Mouse (Mus musculus): ENCODE measurements around the gene Nav3. TPM values are rescaled to one million over a fixed set of nuclear protein-coding genes. Genes with fewer than 3 reads are reported as not detected.
A peak's percentile ranks its signal among the peaks of the same experiment; 100 is the strongest.
"Not testable (repeated sequence)": the region's sequence is repeated elsewhere in the genome, so short reads cannot be mapped to it uniquely, and the experiment has no call there.

Nav3 gene
- polyA plus RNA-seq, 1 experiment from 2014 or later: 10.7 TPM

GRCm38 (mm10) chr10:110402950-110403349, 53.1 kb downstream of the Nav3 start:
- Histone ChIP-seq H3K4me1 (ENCODE audit: control insufficient read depth, insufficient read depth, low read length) (no peaks in the 10 kb centered on the region), H3K9me3 (ENCODE audit: control insufficient read depth, low read length) (no peaks in the 10 kb centered on the region), H3K4me2 (ENCODE audit: low read depth, low read length) (no peak overlapping the region), H3K4me3 (ENCODE audit: low read depth, low read length) (no peak overlapping the region), H3K27ac (replicated peaks; ENCODE audit: low read depth, low read length) (no peak overlapping the region), H3K27me3 (replicated peaks; ENCODE audit: control insufficient read depth, insufficient read depth, low read length) (no peaks in the 10 kb centered on the region), H3K36me3 (ENCODE audit: control insufficient read depth, insufficient read depth, low read length) (no peaks in the 10 kb centered on the region), H3K9ac (ENCODE audit: low read depth, low read length) (no peak overlapping the region)
- WGBS: 85% methylated on average over 2 of the region's 2 CpGs
- ATAC-seq (ENCODE audit: low read depth) (no peak), DNase-seq (ENCODE audit: low spot score) (no peak)

- H3K9ac ChIP-seq (ENCODE audit: low read depth, low read length): no peak overlapping the region
- H3K27ac ChIP-seq (replicated peaks; ENCODE audit: low read depth, low read length): no peak overlapping the region
- ATAC-seq (ENCODE audit: low read depth) (no peak), DNase-seq (ENCODE audit: low spot score) (no peak)
- H3K4me1 ChIP-seq (ENCODE audit: control insufficient read depth, insufficient read depth, low read length): no peaks in the 10 kb centered on the region
- 88% methylated on average over 6 of the region's 6 CpGs for WGBS
- H3K27me3 ChIP-seq (replicated peaks; ENCODE audit: control insufficient read depth, insufficient read depth, low read length): no peaks in the 10 kb centered on the region
- H3K4me2 ChIP-seq (ENCODE audit: low read depth, low read length): no peak overlapping the region
- H3K4me3 ChIP-seq (ENCODE audit: low read depth, low read length): no peak overlapping the region
- H3K36me3 ChIP-seq (ENCODE audit: control insufficient read depth, insufficient read depth, low read length): no peaks in the 10 kb centered on the region
- H3K9me3 ChIP-seq (ENCODE audit: control insufficient read depth, low read length): no peaks in the 10 kb centered on the region
Observed at GRCm38 (mm10) chr10:110400642-110401041, 55.4 kb downstream of the Nav3 start.

DNA sequence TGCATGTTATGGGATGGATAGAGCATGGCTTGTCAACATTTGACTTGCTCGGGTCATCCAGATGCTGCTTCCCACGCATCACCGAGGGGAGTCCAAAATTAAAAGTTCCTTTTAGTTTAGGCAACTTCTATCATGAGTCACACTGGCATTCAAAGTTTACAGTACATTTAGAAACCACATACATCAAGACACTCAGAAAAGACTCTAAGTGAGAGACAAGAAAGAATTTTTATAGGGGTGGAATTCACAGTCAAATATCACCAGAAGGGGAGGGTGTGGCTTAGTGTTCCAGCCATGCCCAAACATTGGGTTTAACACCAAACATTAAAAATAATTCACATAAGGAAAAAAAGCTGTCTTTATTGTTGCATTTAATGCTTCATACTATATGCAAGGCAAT, 57.4 kb downstream of the Nav3 start:
- H3K9me3 ChIP-seq (ENCODE audit: control insufficient read depth, low read length): no peaks in the 10 kb centered on the region
- no peak for ATAC-seq (ENCODE audit: low read depth)
- WGBS: 82% methylated on average over 3 of the region's 3 CpGs
- H3K27ac ChIP-seq (replicated peaks; ENCODE audit: low read depth, low read length): no peak overlapping the region
- no peaks in the 10 kb centered on the region for H3K4me1 ChIP-seq (ENCODE audit: control insufficient read depth, insufficient read depth, low read length)
- H3K4me3 ChIP-seq (ENCODE audit: low read depth, low read length): no peak overlapping the region
- DNase-seq (ENCODE audit: low spot score): no peak
- no peaks in the 10 kb centered on the region for H3K27me3 ChIP-seq (replicated peaks; ENCODE audit: control insufficient read depth, insufficient read depth, low read length)
- no peak overlapping the region for H3K4me2 ChIP-seq (ENCODE audit: low read depth, low read length)
- no peaks in the 10 kb centered on the region for H3K36me3 ChIP-seq (ENCODE audit: control insufficient read depth, insufficient read depth, low read length)
- H3K9ac ChIP-seq (ENCODE audit: low read depth, low read length): no peak overlapping the region

- Histone ChIP-seq H3K9me3 (ENCODE audit: control insufficient read depth, low read length) (no peaks in the 10 kb centered on the region), H3K4me2 (ENCODE audit: low read depth, low read length) (no peak overlapping the region), H3K4me3 (ENCODE audit: low read depth, low read length) (no peak overlapping the region), H3K27ac (replicated peaks; ENCODE audit: low read depth, low read length) (no peak overlapping the region), H3K4me1 (ENCODE audit: control insufficient read depth, insufficient read depth, low read length) (no peaks in the 10 kb centered on the region; the same call in 1 of the 2 replicates), H3K36me3 (ENCODE audit: control insufficient read depth, insufficient read depth, low read length) (no peaks in the 10 kb centered on the region), H3K9ac (ENCODE audit: low read depth, low read length) (no peak overlapping the region), H3K27me3 (replicated peaks; ENCODE audit: control insufficient read depth, insufficient read depth, low read length) (no peaks in the 10 kb centered on the region)
- DNase-seq (ENCODE audit: low spot score) (peak; percentile 56), ATAC-seq (ENCODE audit: low read depth) (peak; percentile 70; the same call in 1 of the 2 replicates)
- WGBS: 85% methylated on average over 6 of the region's 6 CpGs
Observed at GRCm38 (mm10) chr10:110386476-110387197, 69.4 kb downstream of the Nav3 start.

- ATAC-seq (ENCODE audit: low read depth): not testable (repeated sequence)
Observed at GRCm38 (mm10) chr10:110383506-110384229, 72.3 kb downstream of the Nav3 start.

DNA sequence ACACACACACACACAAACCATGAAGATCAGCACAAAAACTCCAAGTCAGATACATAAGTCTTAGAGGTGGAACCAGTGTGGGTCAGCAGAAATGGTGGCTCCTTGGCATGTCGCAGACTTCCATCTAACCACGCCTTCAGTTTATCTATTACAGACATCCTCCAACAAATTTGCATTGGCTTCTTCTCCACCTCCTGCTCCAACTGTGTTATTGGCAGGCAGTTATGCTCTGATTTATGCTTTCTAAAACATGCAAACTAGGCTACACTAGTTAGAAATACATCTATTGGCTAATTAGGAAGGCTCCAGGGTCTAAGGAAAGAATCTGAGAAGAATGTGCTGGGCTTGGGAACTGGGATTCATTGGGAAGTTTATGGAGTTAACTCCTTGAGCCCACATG, 75.2 kb downstream of the Nav3 start:
- 95% methylated on average over 2 of the region's 2 CpGs for WGBS

More at GRCm38 (mm10) chr10:110383506-110384229, 72.3 kb downstream of the Nav3 start:
- not testable (repeated sequence) for H3K9me3 ChIP-seq (ENCODE audit: control insufficient read depth, low read length); H3K27ac ChIP-seq (replicated peaks; ENCODE audit: low read depth, low read length); H3K9ac ChIP-seq (ENCODE audit: low read depth, low read length); H3K4me2 ChIP-seq (ENCODE audit: low read depth, low read length); H3K4me3 ChIP-seq (ENCODE audit: low read depth, low read length); H3K27me3 ChIP-seq (replicated peaks; ENCODE audit: control insufficient read depth, insufficient read depth, low read length); H3K4me1 ChIP-seq (ENCODE audit: control insufficient read depth, insufficient read depth, low read length); H3K36me3 ChIP-seq (ENCODE audit: control insufficient read depth, insufficient read depth, low read length)
- 76% methylated on average over 5 of the region's 5 CpGs for WGBS
- DNase-seq (ENCODE audit: low spot score): peak; percentile 33

GRCm38 (mm10) chr10:110372724-110373455, 83.1 kb downstream of the Nav3 start:
- no peak overlapping the region for H3K27ac ChIP-seq (replicated peaks; ENCODE audit: low read depth, low read length)
- no peaks in the 10 kb centered on the region for H3K36me3 ChIP-seq (ENCODE audit: control insufficient read depth, insufficient read depth, low read length)
- 68% methylated on average over 11 of the region's 11 CpGs for WGBS
- peak; percentile 38 for DNase-seq (ENCODE audit: low spot score)
- H3K27me3 ChIP-seq (replicated peaks; ENCODE audit: control insufficient read depth, insufficient read depth, low read length): no peaks in the 10 kb centered on the region
- no peak overlapping the region for H3K4me3 ChIP-seq (ENCODE audit: low read depth, low read length)
- H3K9me3 ChIP-seq (ENCODE audit: control insufficient read depth, low read length): no peaks in the 10 kb centered on the region
- H3K4me2 ChIP-seq (ENCODE audit: low read depth, low read length): no peak overlapping the region
- H3K9ac ChIP-seq (ENCODE audit: low read depth, low read length): no peak overlapping the region
- H3K4me1 ChIP-seq (ENCODE audit: control insufficient read depth, insufficient read depth, low read length): no peaks in the 10 kb centered on the region
- ATAC-seq (ENCODE audit: low read depth): peak; percentile 50; the same call in 1 of the 2 replicates

More for the DNA sequence above, 75.2 kb downstream of the Nav3 start:
- H3K4me3 ChIP-seq (ENCODE audit: low read depth, low read length): no peak overlapping the region
- no peaks in the 10 kb centered on the region; the same call in 1 of the 2 replicates for H3K4me1 ChIP-seq (ENCODE audit: control insufficient read depth, insufficient read depth, low read length)
- H3K27ac ChIP-seq (replicated peaks; ENCODE audit: low read depth, low read length): no peak overlapping the region
- H3K9ac ChIP-seq (ENCODE audit: low read depth, low read length): no peak overlapping the region
- no peaks in the 10 kb centered on the region for H3K36me3 ChIP-seq (ENCODE audit: control insufficient read depth, insufficient read depth, low read length)
- no peaks in the 10 kb centered on the region for H3K27me3 ChIP-seq (replicated peaks; ENCODE audit: control insufficient read depth, insufficient read depth, low read length)
- ATAC-seq (ENCODE audit: low read depth) (no peak), DNase-seq (ENCODE audit: low spot score) (no peak)
- no peaks in the 10 kb centered on the region for H3K9me3 ChIP-seq (ENCODE audit: control insufficient read depth, low read length)
- H3K4me2 ChIP-seq (ENCODE audit: low read depth, low read length): no peak overlapping the region

- Histone ChIP-seq H3K4me2 (ENCODE audit: low read depth, low read length) (no peak overlapping the region), H3K36me3 (ENCODE audit: control insufficient read depth, insufficient read depth, low read length) (no peaks in the 10 kb centered on the region), H3K4me1 (ENCODE audit: control insufficient read depth, insufficient read depth, low read length) (no peaks in the 10 kb centered on the region), H3K27me3 (replicated peaks; ENCODE audit: control insufficient read depth, insufficient read depth, low read length) (no peaks in the 10 kb centered on the region), H3K4me3 (ENCODE audit: low read depth, low read length) (no peak overlapping the region), H3K9ac (ENCODE audit: low read depth, low read length) (no peak overlapping the region), H3K9me3 (ENCODE audit: control insufficient read depth, low read length) (no peaks in the 10 kb centered on the region), H3K27ac (replicated peaks; ENCODE audit: low read depth, low read length) (no peak overlapping the region)
- 65% methylated on average over 7 of the region's 7 CpGs for WGBS
- no peak for DNase-seq (ENCODE audit: low spot score)
- no peak for ATAC-seq (ENCODE audit: low read depth)
Observed at GRCm38 (mm10) chr10:110352148-110352547, 103.9 kb downstream of the Nav3 start.

Data from embryonic facial prominence, embryonic 14.5 days (tissue).